Mouse (Mus musculus) lung, adult 10 weeks (tissue): Measurements from ENCODE around the gene Diablo. TPM values are rescaled to one million over a fixed set of nuclear protein-coding genes. Genes with fewer than 3 reads are reported as not detected.

Source experiments
- polyA plus RNA-seq: library from polyadenylated mRNA; stranded (reverse); fragments of 350-450 nt; fragmentation: Illumina TruSeq; extraction: RNeasy Lipid Tissue Mini Kit (QIAGEN cat#74804); gene quantifications from one replicate; pipeline ENCODE4 v1.2.3, GENCODE M21; 2014; ENCODE audit warnings: low read depth, low replicate concordance; ENCODE audit not compliant: insufficient read depth

The Diablo gene
- 46.3 TPM for polyA plus RNA-seq

DNA sequence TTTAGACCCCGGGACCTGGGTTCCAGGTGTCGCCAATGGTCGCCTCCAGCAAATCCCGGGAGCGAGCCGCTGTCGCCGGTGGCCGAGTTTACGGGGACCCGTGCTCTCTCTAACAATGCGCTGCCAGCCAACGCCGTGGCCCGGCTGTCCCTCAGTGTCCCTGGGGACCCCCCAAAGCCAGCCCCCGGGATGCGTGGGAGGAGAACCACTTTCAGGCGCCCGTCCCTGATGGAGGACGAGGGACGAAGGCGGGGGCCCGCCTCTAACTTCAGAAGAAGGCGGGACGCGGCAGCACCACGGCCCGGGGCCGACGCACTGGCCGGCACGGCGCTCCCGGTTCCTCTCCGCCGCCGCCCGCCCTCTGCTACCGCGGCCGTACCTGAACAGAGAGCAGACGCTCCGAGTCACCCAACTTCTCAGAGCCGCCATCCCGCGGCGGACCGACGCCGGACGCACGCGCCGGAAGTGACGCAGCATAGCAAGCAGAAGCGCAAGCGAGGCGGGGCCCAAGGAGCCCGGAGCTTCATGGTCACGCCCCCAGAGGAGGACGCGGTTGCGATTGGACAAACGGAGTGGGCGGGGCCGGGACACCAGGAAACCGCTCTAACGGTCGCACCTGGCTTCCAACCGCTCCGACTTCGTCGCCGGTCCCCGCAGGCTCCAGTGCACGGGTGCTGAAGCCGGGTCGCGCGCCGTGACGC, at the start of gene Diablo:
Gene Diablo (minus strand): TSS at position 485 of the 701 bp plus-strand sequence.

GRCm38 (mm10) chr5:123572357-123573186, 48.6 kb upstream of the Diablo start, which contains the start of gene Vps33a:
Gene Vps33a, minus strand, starts transcription at chr5:123573038.

DNA sequence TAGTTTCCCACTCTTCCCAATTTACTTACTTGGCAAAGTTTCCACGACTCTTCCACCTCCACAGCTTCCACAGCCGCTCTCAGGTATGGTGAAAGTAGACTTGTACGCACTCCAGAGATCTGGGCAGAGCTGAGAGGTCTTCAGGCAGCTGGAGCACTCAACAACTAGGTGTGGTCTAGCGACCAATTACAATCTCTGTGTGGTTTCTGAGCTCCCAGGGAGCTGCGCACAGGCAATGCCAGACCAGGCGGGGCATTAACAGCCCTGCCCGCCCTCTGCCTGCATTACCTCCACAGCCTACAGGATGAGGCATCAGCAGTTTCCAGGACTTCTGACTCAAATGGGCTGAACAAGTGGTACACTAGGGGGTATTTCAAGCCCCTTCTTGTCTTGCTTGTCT, 1.3 kb upstream of the Diablo start, which contains the start of gene Gm49027:
Gene Gm49027 (minus strand): TSS at position 208 of the 400 bp plus-strand sequence.

DNA sequence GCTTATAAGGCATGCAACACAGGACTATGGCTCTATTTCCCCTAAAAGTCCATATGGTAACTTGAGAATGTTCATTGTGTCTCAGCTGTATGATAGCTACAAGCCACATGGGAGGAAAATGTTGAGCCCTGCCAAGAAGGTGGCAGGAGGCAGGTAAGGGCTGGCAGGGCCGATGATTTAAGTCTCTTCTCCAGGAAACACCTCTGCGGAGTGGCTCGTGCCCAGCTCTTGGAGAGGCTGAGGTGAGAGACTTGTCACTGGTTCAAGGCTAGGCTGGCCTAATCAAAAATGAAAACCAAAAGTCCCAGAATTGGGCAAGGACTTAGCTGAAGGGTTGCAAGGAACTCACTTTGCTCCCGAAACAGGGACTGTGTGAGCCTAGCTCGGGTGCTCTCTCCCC, 13.8 kb downstream of the Diablo start, which contains the start of gene B3gnt4:
Gene B3gnt4 (plus strand): TSS at position 301 of the 400 bp plus-strand sequence.

GRCm38 (mm10) chr5:123489112-123489785, 34.7 kb downstream of the Diablo start, which contains the start of the genes Lrrc43 and Il31:
Gene Lrrc43, plus strand, starts transcription at chr5:123489305.
Gene Il31, minus strand, starts transcription at chr5:123489489.

Other genes with a start within 250 kb of the Diablo start
- 4.9 TPM for gene Bcl7a, start 180.3 kb downstream of the Diablo start, polyA plus RNA-seq
- 9.5 TPM for gene Mlxip, start 129.4 kb downstream of the Diablo start, polyA plus RNA-seq
- gene Lrrc43, start 34.9 kb downstream of the Diablo start, polyA plus RNA-seq: 1.2 TPM
- gene Il31, start 34.7 kb downstream of the Diablo start, polyA plus RNA-seq: not detected
- 1.9 TPM for gene B3gnt4, start 13.7 kb downstream of the Diablo start, polyA plus RNA-seq
- gene Gm49027, start 1.3 kb upstream of the Diablo start, polyA plus RNA-seq: 1.8 TPM
- gene Vps33a, start 48.9 kb upstream of the Diablo start, polyA plus RNA-seq: 12.2 TPM
- gene Clip1, start 160.4 kb upstream of the Diablo start, polyA plus RNA-seq: 45.8 TPM
- 23.2 TPM for gene Zcchc8, start 196.9 kb upstream of the Diablo start, polyA plus RNA-seq
- 55.2 TPM for gene Rsrc2, start 225.2 kb upstream of the Diablo start, polyA plus RNA-seq
- gene Kntc1, start 225.5 kb upstream of the Diablo start, polyA plus RNA-seq: 0.74 TPM